Mouse (Mus musculus) retina, postnatal 1 day (tissue): ENCODE data around the gene Rbp1.

Source experiments
- DNase-seq: peaks from one replicate; pipeline ENCODE4 v3.0.0-alpha.2; 2012

Rbp1 gene

GRCm38 (mm10) chr9:98425351-98425880 is 2.7 kb downstream of the Rbp1 start:
- DNase-seq = peak; percentile 22

GRCm38 (mm10) chr9:98427906-98428517 is 5.3 kb downstream of the Rbp1 start:
- no peak for DNase-seq

- DNase-seq = no peak
Observed at GRCm38 (mm10) chr9:98428783-98429182, 6.0 kb downstream of the Rbp1 start.

- peak; percentile 52 for DNase-seq
Observed at GRCm38 (mm10) chr9:98429806-98430205, 7.0 kb downstream of the Rbp1 start.

- no peak for DNase-seq
Observed at GRCm38 (mm10) chr9:98430528-98430927, 7.8 kb downstream of the Rbp1 start.

GRCm38 (mm10) chr9:98433021-98433420 is 10.3 kb downstream of the Rbp1 start:
- DNase-seq = no peak

- DNase-seq = no peak
Observed at GRCm38 (mm10) chr9:98433956-98434588, 11.3 kb downstream of the Rbp1 start.

- DNase-seq = no peak
Observed at GRCm38 (mm10) chr9:98437819-98438218, 15.1 kb downstream of the Rbp1 start.

- DNase-seq = peak; percentile 44
Observed at GRCm38 (mm10) chr9:98439091-98439490, 16.3 kb downstream of the Rbp1 start.

- peak; percentile 55 for DNase-seq
Observed at GRCm38 (mm10) chr9:98442638-98443037, 19.9 kb downstream of the Rbp1 start.

- DNase-seq = no peak
Observed at GRCm38 (mm10) chr9:98445359-98446149, 22.8 kb downstream of the Rbp1 start.

- DNase-seq = no peak
Observed at GRCm38 (mm10) chr9:98450976-98451375, 28.2 kb downstream of the Rbp1 start.

- no peak for DNase-seq
Observed at GRCm38 (mm10) chr9:98466709-98467108, 43.9 kb downstream of the Rbp1 start.

- no peak for DNase-seq
Observed at GRCm38 (mm10) chr9:98480172-98480749, 57.5 kb downstream of the Rbp1 start.

- peak; percentile 56 for DNase-seq
Observed at GRCm38 (mm10) chr9:98482256-98482655, 59.5 kb downstream of the Rbp1 start.

- DNase-seq = no peak
Observed at GRCm38 (mm10) chr9:98485020-98485419, 62.3 kb downstream of the Rbp1 start.

GRCm38 (mm10) chr9:98485815-98486214 is 63.1 kb downstream of the Rbp1 start, which contains the start of gene Rbp2:
Gene Rbp2, plus strand, starts transcription at chr9:98486115.
- DNase-seq = no peak

GRCm38 (mm10) chr9:98487273-98487672 is 64.5 kb downstream of the Rbp1 start:
- no peak for DNase-seq

- DNase-seq = no peak
Observed at GRCm38 (mm10) chr9:98489532-98489931, 66.8 kb downstream of the Rbp1 start.

GRCm38 (mm10) chr9:98490128-98490527 is 67.4 kb downstream of the Rbp1 start:
- DNase-seq = no peak

GRCm38 (mm10) chr9:98491071-98491470 is 68.3 kb downstream of the Rbp1 start:
- DNase-seq = no peak

GRCm38 (mm10) chr9:98492212-98492611 is 69.5 kb downstream of the Rbp1 start:
- no peak for DNase-seq

GRCm38 (mm10) chr9:98492821-98493220 is 70.1 kb downstream of the Rbp1 start:
- DNase-seq = no peak
